Mouse (Mus musculus): Measurements from ENCODE around the gene Hps5. TPM values are rescaled to one million over a fixed set of nuclear protein-coding genes. Genes with fewer than 3 reads are reported as not detected.

Gene Hps5
- polyA plus RNA-seq, 1 experiment from 2014 or later, result 13.7 TPM

DNA sequence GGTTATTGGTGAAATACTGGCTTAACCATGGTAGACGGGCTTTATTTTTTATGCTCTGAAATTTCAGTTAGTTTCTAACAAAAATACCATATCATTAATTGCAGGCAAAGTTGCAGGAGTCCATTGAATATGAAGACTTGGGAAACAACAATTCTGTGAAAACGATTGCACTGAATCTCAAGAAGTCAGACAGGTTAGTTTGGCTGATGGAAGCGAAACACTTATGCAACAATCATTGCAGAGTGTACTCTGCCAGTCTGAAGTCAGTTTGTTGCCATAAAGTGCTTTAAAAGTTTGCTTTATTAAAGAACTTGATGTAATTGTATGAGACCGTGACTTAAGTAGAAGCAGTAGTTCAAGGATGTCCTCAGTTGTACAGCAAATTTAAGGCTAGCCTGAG, 18.1 kb upstream of the Hps5 start:
- 96% methylated on average over 4 of the region's 4 CpGs for WGBS
- no peak for ATAC-seq (replicated peaks)

DNA sequence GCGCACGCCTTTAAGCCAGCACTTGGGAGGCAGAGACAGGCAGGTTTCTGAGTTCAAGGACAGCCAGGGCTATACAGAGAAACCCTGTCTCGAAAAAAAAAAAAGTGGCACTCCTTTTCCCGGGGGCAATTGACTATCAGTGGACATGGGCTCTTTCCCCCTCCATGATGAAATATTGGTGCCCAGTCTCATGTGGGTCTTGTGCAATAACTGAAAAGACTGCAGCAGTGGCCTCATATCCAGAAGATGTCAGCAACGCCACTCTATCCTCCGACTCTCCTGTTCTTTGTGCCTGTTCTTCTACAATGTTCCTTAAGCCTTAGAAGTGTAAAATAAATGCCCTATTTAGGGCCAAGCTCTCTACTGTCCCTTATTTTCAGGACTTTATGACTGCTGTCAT, 14.5 kb upstream of the Hps5 start:
- ATAC-seq (replicated peaks), result no peak
- 95% methylated on average over 6 of the region's 6 CpGs for WGBS
- Histone ChIP-seq H3K4me2 (no peak overlapping the region), H3K36me3 (replicated peaks) (peaks cover 70% of the 10 kb centered on the region), H3K9ac (no peak overlapping the region), H3K27ac (no peak overlapping the region), H3K4me3 (no peak overlapping the region), H3K9me3 (no peaks in the 10 kb centered on the region), H3K27me3 (replicated peaks) (no peaks in the 10 kb centered on the region), H3K4me1 (no peaks in the 10 kb centered on the region)

More for the DNA sequence above, 18.1 kb upstream of the Hps5 start:
- Histone ChIP-seq H3K4me2 (no peak overlapping the region), H3K9ac (no peak overlapping the region), H3K4me1 (no peaks in the 10 kb centered on the region), H3K27ac (no peak overlapping the region), H3K9me3 (no peaks in the 10 kb centered on the region), H3K36me3 (replicated peaks) (peaks cover 75% of the 10 kb centered on the region), H3K4me3 (no peak overlapping the region), H3K27me3 (replicated peaks) (no peaks in the 10 kb centered on the region)

DNA sequence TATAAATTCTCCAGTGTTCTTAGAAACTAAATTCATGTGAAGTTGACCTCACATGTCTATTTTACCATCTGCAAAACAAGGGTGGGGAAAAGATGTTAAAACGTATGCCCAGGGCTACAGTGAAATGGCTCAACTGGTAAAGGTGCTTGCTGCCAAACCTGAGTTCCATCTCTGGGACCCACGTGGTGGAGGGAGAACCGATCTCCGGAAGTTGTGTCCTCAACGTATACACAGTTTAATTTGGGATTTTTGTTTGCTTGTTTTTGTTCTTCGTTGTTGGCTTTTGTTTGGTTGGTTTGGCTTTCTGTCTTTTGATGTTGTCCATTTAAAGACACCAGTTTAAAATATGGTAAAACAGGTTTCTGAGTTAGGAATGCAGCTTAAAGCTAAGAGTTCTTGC, 915 bp upstream of the Hps5 start:
- Histone ChIP-seq H3K27me3 (replicated peaks) (no peaks in the 10 kb centered on the region), H3K9me3 (no peaks in the 10 kb centered on the region), H3K27ac (no peak overlapping the region), H3K9ac (peak overlapping the region; percentile 95), H3K4me1 (peaks cover 36% of the 10 kb centered on the region), H3K4me2 (peak overlapping the region; percentile 93), H3K4me3 (peak overlapping the region; percentile 95), H3K36me3 (replicated peaks) (peaks cover 2% of the 10 kb centered on the region; the same call in 1 of the 2 replicates)
- WGBS, result 62% methylated on average over 6 of the region's 6 CpGs
- ATAC-seq (replicated peaks), result no peak

DNA sequence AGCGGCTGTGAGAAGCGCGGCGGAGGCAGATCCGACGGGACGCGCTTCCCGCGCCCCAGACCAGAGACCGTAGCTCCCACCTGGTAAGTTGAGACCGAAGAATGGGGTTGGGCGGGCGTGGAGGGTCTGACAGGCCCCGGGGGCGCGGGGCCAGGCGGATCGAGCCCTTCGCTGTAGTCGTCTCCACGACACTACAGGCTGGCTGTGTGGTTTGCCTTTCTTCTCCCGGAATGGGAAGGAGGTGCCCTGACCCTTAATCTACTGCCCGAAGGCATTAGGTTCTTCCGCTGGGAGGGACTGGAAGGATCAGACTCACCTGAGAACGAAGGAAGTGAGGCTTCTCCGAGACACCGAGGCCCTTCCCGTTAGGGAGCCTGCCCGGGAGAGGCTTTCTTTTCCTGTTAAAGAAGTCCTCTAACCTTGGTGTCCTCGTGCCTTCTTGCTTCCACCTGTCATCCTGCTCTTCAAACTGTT, 379 bp upstream of the Hps5 start:
- WGBS, result under 1% methylated on average over 31 of the region's 31 CpGs
- ATAC-seq (replicated peaks), result peak; percentile 5
- H3K27me3 ChIP-seq (replicated peaks), result no peaks in the 10 kb centered on the region

DNA sequence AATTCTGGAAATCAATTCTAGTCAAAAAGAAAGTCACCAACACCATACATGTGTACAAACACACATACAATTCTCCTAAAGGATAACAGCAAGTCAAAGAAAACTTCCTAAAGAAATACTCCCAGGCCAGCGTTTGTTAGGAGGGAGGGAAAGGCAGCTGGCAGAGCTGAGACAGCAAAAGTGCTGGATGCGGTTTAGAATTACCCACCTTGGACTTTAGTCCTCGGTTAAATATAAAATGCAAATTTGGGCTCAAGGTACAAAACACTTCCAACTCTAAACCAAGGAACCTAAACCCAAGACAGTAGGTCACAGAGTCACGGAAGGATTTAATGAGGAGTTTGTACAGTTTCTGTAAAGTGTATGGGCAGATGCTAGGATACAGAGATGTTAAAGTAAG, 2.0 kb downstream of the Hps5 start:
- H3K4me1 ChIP-seq, result peaks cover 36% of the 10 kb centered on the region
- H3K4me3 ChIP-seq, result no peak overlapping the region
- WGBS, result 86% methylated on average over 4 of the region's 4 CpGs
- no peak overlapping the region for H3K27ac ChIP-seq
- H3K4me2 ChIP-seq, result peak overlapping the region; percentile 77; the same call in 1 of the 2 replicates
- H3K9me3 ChIP-seq, result no peaks in the 10 kb centered on the region
- H3K27me3 ChIP-seq (replicated peaks), result no peaks in the 10 kb centered on the region
- H3K9ac ChIP-seq, result 0 out of 2 replicates have a peak overlapping the region, but pooled peaks have one; percentile 8
- peaks cover 9% of the 10 kb centered on the region for H3K36me3 ChIP-seq (replicated peaks)
- ATAC-seq (replicated peaks), result no peak

More for the DNA sequence above, 379 bp upstream of the Hps5 start:
- Histone ChIP-seq H3K4me2 (peak overlapping the region; percentile 93), H3K9me3 (no peaks in the 10 kb centered on the region), H3K4me1 (peaks cover 36% of the 10 kb centered on the region), H3K4me3 (peak overlapping the region; percentile 95), H3K36me3 (replicated peaks) (0 out of 2 replicates have a peak, but pooled peaks cover 2% of the 10 kb centered on the region), H3K9ac (peak overlapping the region; percentile 95), H3K27ac (peak overlapping the region; percentile 92)

DNA sequence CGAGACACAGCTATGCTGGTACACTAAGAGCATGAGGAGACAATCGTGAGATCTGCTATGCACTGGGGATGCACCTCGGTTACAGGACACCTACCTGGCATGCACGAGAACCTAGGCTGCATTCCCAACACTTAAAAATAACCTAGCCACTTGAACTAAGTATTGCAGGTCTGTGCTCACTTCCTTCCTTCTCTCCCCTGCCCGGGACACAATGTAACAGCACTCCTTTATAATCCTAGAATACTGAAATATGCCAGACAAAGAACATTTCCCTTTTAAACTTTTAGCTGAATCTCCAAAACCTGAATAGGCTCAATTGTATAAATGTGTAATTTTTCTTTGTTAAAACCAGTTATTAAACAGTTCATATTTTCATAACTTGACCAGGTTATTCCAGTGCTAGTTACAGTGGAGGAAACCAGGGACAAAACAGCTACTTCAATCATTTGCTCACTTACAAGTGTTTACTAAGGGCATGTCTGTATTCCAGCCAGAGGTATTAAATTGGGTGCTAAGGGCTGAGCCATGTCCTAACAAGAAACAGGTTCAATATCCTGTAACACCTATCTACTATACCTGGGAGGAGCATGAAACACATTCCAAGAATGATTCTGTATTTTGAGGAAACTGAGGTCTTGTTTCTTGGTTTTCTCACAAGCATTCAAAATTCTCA, 6.6 kb downstream of the Hps5 start:
- Histone ChIP-seq H3K4me1 (peaks cover 9% of the 10 kb centered on the region), H3K4me2 (no peak overlapping the region), H3K4me3 (no peak overlapping the region), H3K27ac (no peak overlapping the region), H3K9me3 (no peaks in the 10 kb centered on the region), H3K9ac (no peak overlapping the region), H3K27me3 (replicated peaks) (no peaks in the 10 kb centered on the region), H3K36me3 (replicated peaks) (peaks cover 41% of the 10 kb centered on the region)
- no peak for ATAC-seq (replicated peaks)
- whole genome bisulfite sequencing, result 89% methylated on average over 5 of the region's 5 CpGs

DNA sequence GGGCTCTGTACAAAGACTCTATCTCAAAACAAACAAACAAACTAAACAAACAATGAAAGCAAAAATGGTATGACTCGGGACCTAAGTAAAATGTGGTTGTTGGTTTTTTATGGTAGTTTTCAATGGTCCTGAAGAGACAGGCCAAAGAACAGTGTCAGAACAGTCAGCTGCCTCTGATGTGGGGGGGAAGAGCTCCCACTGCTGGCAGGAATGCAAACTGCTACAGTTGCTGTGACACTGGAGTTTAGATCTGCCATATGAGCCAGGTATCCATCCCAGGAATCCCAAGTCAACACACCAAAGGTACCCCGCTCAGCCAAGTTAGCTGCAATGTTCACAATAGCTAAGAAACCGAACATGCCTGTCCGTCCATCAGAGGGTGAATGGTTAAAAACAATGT, 25.2 kb downstream of the Hps5 start:
- Histone ChIP-seq H3K27me3 (replicated peaks) (no peaks in the 10 kb centered on the region), H3K4me1 (no peaks in the 10 kb centered on the region), H3K27ac (no peak overlapping the region), H3K4me2 (no peak overlapping the region), H3K36me3 (replicated peaks) (peaks cover 61% of the 10 kb centered on the region), H3K9ac (no peak overlapping the region), H3K4me3 (no peak overlapping the region), H3K9me3 (no peaks in the 10 kb centered on the region)
- WGBS, result 62% methylated on average over 4 of the region's 4 CpGs
- no peak for ATAC-seq (replicated peaks)

DNA sequence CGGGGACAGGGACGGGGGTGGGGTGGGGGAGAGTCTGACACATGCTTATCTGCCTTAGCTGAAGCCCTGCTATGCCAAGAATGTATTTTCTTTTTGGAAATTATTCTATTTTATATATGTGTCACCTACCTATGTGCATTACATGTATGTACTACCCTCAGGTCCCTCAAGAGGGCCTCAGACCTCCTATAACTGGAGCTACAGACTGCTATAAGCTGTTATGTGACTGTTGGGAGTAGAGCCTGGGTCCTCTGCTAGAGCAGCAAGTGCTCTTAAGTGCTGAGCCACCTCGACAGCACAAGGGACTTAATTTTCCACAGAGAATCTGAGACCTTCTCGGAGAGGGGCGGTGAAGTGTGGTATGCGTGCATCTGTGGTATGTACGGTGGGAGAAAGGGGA, 27.4 kb downstream of the Hps5 start:
- ATAC-seq (replicated peaks), result no peak
- Histone ChIP-seq H3K4me2 (no peak overlapping the region), H3K9me3 (no peaks in the 10 kb centered on the region), H3K27me3 (replicated peaks) (no peaks in the 10 kb centered on the region), H3K36me3 (replicated peaks) (peaks cover 59% of the 10 kb centered on the region), H3K27ac (no peak overlapping the region), H3K4me3 (no peak overlapping the region), H3K4me1 (no peaks in the 10 kb centered on the region), H3K9ac (no peak overlapping the region)
- 96% methylated on average over 7 of the region's 7 CpGs for WGBS

DNA sequence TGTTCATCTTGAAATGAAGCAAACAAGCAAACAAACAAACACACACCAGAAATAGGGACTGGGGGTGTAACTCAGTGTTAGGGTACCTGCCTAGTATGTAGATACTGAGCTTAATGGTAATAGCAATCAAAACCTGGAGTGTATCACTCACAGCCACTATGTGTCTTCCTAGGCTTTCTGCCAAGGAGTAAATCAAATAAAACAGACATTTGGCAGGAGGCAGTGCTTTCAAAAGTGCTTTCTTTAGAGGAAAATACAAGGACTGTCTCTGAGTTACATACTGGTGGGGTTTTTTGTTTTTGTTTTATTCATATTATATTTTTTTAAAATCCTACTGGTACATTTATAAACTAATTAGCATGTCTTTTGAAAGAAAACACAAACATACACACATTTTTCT, 28.5 kb downstream of the Hps5 start:
- Histone ChIP-seq H3K27me3 (replicated peaks) (no peaks in the 10 kb centered on the region), H3K36me3 (replicated peaks) (peaks cover 61% of the 10 kb centered on the region), H3K4me2 (no peak overlapping the region), H3K9ac (no peak overlapping the region), H3K4me3 (no peak overlapping the region), H3K27ac (no peak overlapping the region), H3K4me1 (no peaks in the 10 kb centered on the region), H3K9me3 (no peaks in the 10 kb centered on the region)
- no peak for ATAC-seq (replicated peaks)

DNA sequence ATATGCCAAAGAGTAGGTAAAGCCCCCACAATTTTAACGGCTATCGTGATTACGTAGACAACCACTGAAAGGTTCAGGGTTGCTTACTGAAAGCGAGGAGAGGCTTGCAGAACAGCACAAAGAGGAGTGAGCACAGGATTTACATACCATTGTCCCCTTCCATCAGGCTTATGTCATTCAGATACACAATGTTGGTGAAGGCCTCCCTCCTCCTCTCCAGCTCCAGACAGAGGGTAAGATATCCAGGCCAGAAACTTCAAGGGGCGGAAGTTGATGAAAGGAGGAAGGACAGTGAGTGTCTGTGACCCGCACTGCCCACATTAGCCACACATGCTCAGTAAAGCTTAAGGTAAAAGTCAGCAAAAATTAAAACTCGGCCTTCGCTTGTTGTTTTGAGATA, 31.2 kb downstream of the Hps5 start:
- Histone ChIP-seq H3K9me3 (no peaks in the 10 kb centered on the region), H3K4me1 (no peaks in the 10 kb centered on the region), H3K4me3 (no peak overlapping the region), H3K36me3 (replicated peaks) (peaks cover 67% of the 10 kb centered on the region), H3K4me2 (no peak overlapping the region), H3K27ac (no peak overlapping the region), H3K27me3 (replicated peaks) (no peaks in the 10 kb centered on the region), H3K9ac (no peak overlapping the region)
- WGBS, result 57% methylated on average over 8 of the region's 8 CpGs
- no peak for ATAC-seq (replicated peaks)

DNA sequence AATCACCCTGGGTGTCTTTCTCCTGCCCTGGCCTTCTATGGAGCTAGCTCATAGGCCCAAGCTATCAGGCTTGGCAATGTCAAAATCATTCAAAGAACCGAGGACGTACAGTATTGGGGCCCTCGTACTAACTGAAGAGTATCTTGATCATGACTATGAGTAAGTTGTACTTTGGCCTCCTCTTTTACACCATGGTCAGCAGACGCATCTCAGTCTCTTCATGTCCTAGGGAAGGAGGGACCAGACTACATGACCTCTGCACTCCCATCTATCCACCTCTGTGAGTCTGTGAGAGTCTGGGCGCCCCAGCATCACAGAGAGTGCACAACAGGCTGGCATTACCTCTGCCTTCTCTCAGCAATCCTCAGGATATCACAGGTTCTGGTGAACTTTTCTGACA, 33.3 kb downstream of the Hps5 start:
- Histone ChIP-seq H3K36me3 (replicated peaks) (peaks cover 47% of the 10 kb centered on the region), H3K27me3 (replicated peaks) (no peaks in the 10 kb centered on the region), H3K9ac (no peak overlapping the region), H3K27ac (no peak overlapping the region), H3K4me1 (no peaks in the 10 kb centered on the region), H3K4me3 (no peak overlapping the region), H3K4me2 (no peak overlapping the region), H3K9me3 (no peaks in the 10 kb centered on the region)
- 95% methylated on average over 5 of the region's 5 CpGs for WGBS
- no peak for ATAC-seq (replicated peaks)

DNA sequence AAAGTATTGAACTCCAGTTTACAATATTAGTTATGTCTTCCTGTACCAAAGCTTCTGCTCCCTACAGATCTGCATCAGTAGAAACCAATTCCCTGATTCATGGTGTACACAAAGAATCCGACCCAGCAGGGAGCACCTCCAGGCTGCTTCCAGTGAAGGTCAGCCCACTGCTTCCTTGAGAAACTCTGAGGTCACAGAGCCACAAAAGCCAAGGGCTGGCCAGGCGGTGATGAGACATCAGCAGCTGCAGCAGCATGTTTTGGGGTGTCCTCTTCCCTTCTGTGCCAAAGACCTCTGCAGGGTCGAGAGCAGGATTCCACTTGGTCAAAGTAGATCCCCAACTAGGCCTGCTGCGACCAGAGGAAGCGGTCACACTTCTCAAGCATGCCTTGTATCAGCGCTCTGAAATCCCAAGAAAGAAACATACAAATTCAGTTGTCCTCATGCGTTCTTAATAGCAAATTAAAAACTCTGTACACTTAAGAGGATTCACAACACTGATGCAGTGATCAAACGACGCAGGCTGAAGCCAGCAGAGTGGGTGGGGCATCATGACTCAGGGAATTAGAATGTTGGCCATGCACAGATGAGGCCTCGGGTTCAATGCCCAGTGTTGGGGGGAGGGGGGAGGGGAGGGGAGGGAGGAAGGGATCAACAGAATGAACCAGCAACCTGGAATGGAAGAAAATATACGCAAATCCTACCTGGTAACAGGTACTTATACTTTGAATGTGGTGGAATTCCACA, 34.6 kb downstream of the Hps5 start:
- H3K36me3 ChIP-seq (replicated peaks), result peaks cover 39% of the 10 kb centered on the region
- ATAC-seq (replicated peaks), result no peak
- no peak overlapping the region for H3K9ac ChIP-seq
- 78% methylated on average over 11 of the region's 11 CpGs for WGBS
- no peaks in the 10 kb centered on the region for H3K9me3 ChIP-seq
- H3K4me2 ChIP-seq, result no peak overlapping the region
- no peaks in the 10 kb centered on the region for H3K27me3 ChIP-seq (replicated peaks)
- no peak overlapping the region for H3K4me3 ChIP-seq
- no peaks in the 10 kb centered on the region for H3K4me1 ChIP-seq
- H3K27ac ChIP-seq, result no peak overlapping the region

DNA sequence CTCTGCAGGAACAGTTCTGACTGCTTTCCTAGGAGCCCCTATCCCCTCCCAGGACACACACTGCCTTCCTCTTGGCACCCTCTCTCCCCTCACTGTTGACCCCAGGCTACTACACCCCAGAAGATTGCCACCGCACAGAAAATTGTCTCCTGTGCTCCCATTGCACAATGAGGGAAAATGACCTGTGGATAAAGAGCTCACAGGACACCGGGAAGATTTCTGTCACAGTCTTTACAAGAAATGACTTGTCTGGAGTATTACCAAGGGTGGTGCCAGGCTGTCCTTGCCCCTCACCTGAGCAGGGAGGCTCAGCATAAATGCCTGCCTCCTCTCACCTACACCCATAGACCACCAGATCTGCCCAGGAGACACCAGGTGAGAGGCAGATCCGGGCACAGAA, 44.4 kb downstream of the Hps5 start, which contains the start of gene Saa2:
TSS of gene Saa2 (plus strand) at position 301 of the 400 bp plus-strand sequence.
- H3K9ac ChIP-seq, result no peak within 1 kb of the TSS
- no peak within 1 kb of the TSS for H3K27ac ChIP-seq
- no peak within 1 kb of the TSS for H3K4me3 ChIP-seq
- H3K4me2 ChIP-seq, result no peak within 1 kb of the TSS
- peaks cover 4% of the 10 kb centered on the region; the same call in 1 of the 2 replicates for H3K4me1 ChIP-seq
- no peaks in the 10 kb centered on the region for H3K9me3 ChIP-seq
- H3K27me3 ChIP-seq (replicated peaks), result no peaks in the 10 kb centered on the region
- no peaks in the 10 kb centered on the region for H3K36me3 ChIP-seq (replicated peaks)
- 79% methylated on average over 3 of the region's 3 CpGs for WGBS
- no peak for ATAC-seq (replicated peaks)
